Mouse (Mus musculus) right cerebral cortex, adult 2 months (tissue): ENCODE measurements around the gene Rictor.
"Not testable (repeated sequence)": the region's sequence is repeated elsewhere in the genome, so short reads cannot be mapped to it uniquely, and the experiment has no call there.

Experiments
- DNase-seq, 2 experiments: peaks; one replicate each; pipeline ENCODE4 v3.0.0; 2021 to 2022; ENCODE audit warnings: low spot score in 2 of 2

Rictor gene

GRCm38 (mm10) chr15:6733076-6733475 lies 24.9 kb downstream of the Rictor start:
- no peak for DNase-seq

GRCm38 (mm10) chr15:6739180-6739579 lies 31.0 kb downstream of the Rictor start:
- no peak for DNase-seq

GRCm38 (mm10) chr15:6742337-6743025 lies 34.3 kb downstream of the Rictor start:
- no peak for DNase-seq

- DNase-seq = no peak
These were observed 35.5 kb downstream of the Rictor start for GRCm38 (mm10) chr15:6743723-6744122.

GRCm38 (mm10) chr15:6746301-6746983 lies 38.3 kb downstream of the Rictor start:
- not testable (repeated sequence) for DNase-seq

GRCm38 (mm10) chr15:6747001-6747400 lies 38.8 kb downstream of the Rictor start:
- DNase-seq = no peak

GRCm38 (mm10) chr15:6754400-6754799 lies 46.2 kb downstream of the Rictor start:
- no peak for DNase-seq

GRCm38 (mm10) chr15:6772265-6772664 lies 64.1 kb downstream of the Rictor start:
- no peak for DNase-seq

- no peak for DNase-seq
These were observed 78.0 kb downstream of the Rictor start for GRCm38 (mm10) chr15:6786212-6786611.

- DNase-seq = no peak
These were observed 79.1 kb downstream of the Rictor start for GRCm38 (mm10) chr15:6787236-6787635.

GRCm38 (mm10) chr15:6790011-6790410 lies 81.8 kb downstream of the Rictor start:
- no peak for DNase-seq

- DNase-seq = no peak
These were observed 83.5 kb downstream of the Rictor start for GRCm38 (mm10) chr15:6791648-6792047.

GRCm38 (mm10) chr15:6792846-6793245 lies 84.7 kb downstream of the Rictor start:
- no peak for DNase-seq

- not testable (repeated sequence) for DNase-seq
These were observed 93.0 kb downstream of the Rictor start for GRCm38 (mm10) chr15:6801212-6801611.

GRCm38 (mm10) chr15:6815807-6816206 lies 107.6 kb downstream of the Rictor start:
- no peak for DNase-seq

GRCm38 (mm10) chr15:6840199-6840598 lies 132.0 kb downstream of the Rictor start:
- DNase-seq = peak; percentile 13 to 20

- no peak for DNase-seq
These were observed 141.7 kb downstream of the Rictor start for GRCm38 (mm10) chr15:6849851-6850250.
